Mouse (Mus musculus) kidney, adult 2 months (tissue): ENCODE results near the gene Sun3.

ENCODE experiments used
- CTCF ChIP-seq: fragments of 200-500 bp; conservative IDR thresholded peaks from 2 replicates; pipeline ENCODE4 v1.5.1; 2011; ENCODE audit warnings: low read depth, mild to moderate bottlenecking, control low read depth, low read length, moderate library complexity, mixed read lengths; ENCODE audit not compliant: insufficient read depth, insufficient read length
- POLR2A ChIP-seq: fragments of 200-500 bp; IDR thresholded peaks from one replicate; pipeline ENCODE4 v1.6.1; 2011; ENCODE audit warnings: low read depth, low read length, control low read depth

GRCm38 (mm10) chr11:9050241-9050640, 1.4 kb upstream of the Sun3 start:
- TF ChIP-seq CTCF (no peak), POLR2A (no peak)
